Mouse (Mus musculus) frontal cortex, adult 2 months (tissue): ENCODE measurements around the gene Trp53bp1. TPM values are rescaled to one million over a fixed set of nuclear protein-coding genes. Genes with fewer than 3 reads are reported as not detected.

Experiments
- DNase-seq, 2 experiments: peaks; one replicate each; pipeline ENCODE4 v3.0.0; 2022; ENCODE audit warnings: low spot score in 1 of 2; ENCODE audit errors: extremely low spot score in 1 of 2
- polyA plus RNA-seq: library from polyadenylated mRNA; depleted of rRNA; stranded (reverse); fragments of >200 nt; gene quantifications from 2 replicates; pipeline ENCODE4 v1.2.3, GENCODE M21; 2012

Gene Trp53bp1
- polyA plus RNA-seq, 1 experiment = 90.7 TPM

- no peak for DNase-seq
Observed at GRCm38 (mm10) chr2:121268446-121268845, 2.8 kb downstream of the Trp53bp1 start.

DNA sequence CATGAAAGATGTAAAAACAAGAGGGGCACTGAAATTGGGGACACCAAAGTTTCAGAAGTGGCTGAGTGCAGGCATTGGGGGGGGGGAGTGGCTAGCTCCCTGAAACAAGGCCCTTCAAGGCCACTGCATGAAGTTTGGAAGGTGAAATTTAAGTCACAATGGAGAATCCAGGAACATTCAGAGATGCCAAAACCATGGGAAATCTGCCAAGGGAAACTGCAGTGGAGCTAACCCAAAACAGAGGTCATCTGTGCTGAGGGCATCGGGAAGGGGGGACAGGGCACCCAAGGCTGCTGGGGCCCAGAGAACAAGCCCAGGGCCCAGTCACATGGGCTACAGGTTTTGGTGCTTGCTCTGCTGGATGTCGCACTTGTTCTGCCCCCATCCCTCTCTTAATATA is 21.4 kb downstream of the Trp53bp1 start:
- DNase-seq = no peak

GRCm38 (mm10) chr2:121244099-121244498 is 27.1 kb downstream of the Trp53bp1 start:
- DNase-seq = no peak

GRCm38 (mm10) chr2:121239426-121239825 is 31.8 kb downstream of the Trp53bp1 start:
- DNase-seq = peak in 1 of 2 experiments; percentile 19

GRCm38 (mm10) chr2:121235460-121236072 is 35.6 kb downstream of the Trp53bp1 start:
- no peak for DNase-seq

GRCm38 (mm10) chr2:121228135-121228534 is 43.1 kb downstream of the Trp53bp1 start:
- DNase-seq = no peak

- peak; percentile 44 to 73 for DNase-seq
Observed at GRCm38 (mm10) chr2:121223010-121223409, 48.2 kb downstream of the Trp53bp1 start.

DNA sequence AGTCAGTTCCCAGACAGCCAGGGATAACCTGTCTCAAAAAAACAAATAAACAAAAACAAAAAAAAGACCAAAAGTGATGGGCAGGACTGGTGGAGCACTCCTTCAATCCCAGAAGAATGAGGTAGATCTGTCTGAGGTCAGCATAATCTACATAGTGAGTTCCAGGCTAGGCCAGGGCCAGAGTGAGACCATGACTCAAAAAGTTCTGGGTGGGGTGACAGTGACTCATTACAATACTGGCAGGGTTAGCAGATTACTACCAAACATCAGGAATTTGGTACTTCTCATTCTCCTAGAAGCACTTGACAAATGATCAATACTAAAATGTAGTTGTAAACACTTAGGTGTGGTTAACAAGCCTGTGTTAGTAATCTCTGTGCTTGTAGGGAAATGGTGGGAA is 51.2 kb downstream of the Trp53bp1 start:
- no peak for DNase-seq

- no peak for DNase-seq
Observed at GRCm38 (mm10) chr2:121219177-121219576, 52.0 kb downstream of the Trp53bp1 start.

DNA sequence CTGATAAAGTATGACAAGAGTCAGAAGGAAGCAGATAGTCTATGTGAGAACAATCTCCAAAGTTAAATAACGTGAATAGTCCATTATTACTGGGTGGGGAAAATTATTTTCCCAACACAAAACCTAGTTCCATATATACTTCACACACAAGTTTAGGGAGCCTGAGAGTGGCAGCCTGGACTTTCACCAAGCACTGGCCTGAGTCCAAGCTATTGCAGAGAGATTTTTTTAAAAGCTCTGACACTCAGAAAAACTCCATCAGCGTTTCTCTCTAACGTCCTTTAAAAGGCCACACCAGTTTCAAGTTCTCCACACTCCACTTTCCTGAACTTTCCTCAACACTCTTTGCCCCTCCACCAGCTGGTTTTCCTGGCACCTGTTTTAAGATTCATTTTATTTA is 56.7 kb downstream of the Trp53bp1 start:
- no peak for DNase-seq

DNA sequence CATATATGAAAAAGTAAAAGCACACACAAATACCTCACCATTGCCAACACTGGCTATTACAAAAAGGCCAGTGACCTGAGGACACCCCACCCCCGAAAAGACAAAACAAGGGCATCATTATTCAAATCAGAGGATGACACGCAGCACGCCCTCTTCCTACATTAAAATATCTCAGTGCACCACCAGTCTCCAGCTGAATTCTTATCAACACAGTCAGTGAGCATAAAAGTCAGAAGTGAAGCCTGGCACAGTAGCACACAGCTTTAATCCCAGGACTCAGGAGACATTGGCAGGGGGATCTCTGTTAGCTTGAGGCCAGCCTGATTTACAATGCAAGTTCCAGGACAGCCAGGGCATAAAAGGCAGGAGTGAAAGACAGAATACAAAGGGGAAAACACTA is 64.7 kb downstream of the Trp53bp1 start:
- no peak for DNase-seq

DNA sequence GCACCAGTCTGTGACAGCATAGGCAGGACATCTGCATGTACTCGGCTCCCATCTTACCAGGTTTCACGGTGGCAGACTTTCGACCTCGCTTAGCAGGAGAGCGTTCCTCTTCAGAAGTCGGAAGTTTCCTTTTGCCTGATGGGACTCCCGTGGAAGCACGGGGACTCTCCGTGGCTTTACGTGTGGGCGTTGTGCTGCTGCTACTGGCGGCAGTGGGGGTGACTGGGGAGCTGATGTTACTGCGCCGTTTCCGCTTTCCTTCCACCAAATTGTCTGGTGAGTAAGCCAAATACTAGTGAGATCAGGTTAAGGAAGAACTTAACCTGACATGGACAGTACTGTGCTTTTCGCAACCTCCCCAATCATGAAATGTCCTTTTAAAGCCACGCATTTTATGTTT is 66.9 kb downstream of the Trp53bp1 start:
- peak in 1 of 2 experiments; percentile 47 for DNase-seq

GRCm38 (mm10) chr2:121195466-121195865 is 75.7 kb downstream of the Trp53bp1 start:
- peak; percentile 63 to 72 for DNase-seq

GRCm38 (mm10) chr2:121188530-121188929 is 82.7 kb downstream of the Trp53bp1 start:
- DNase-seq = no peak

- no peak for DNase-seq
Observed at GRCm38 (mm10) chr2:121184142-121184541, 87.1 kb downstream of the Trp53bp1 start.

DNA sequence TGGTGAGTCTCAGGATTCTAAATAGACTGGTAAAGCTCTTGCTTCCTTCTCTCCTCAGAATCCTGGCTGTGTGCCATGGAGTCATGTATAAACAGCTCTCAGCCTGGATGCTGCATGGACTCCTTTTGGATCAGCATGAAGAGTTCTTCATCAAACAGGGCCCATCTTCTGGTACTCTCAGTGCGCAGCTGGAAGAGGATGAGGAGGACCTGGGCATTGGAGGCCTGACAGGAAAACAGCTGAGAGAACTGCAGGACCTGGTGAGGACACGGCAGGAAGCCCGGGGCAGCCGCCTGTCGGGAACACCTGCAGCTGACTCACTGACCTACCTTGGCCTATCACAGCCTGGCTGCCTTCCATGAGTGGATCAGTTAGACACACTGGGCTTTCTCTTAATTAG is 87.8 kb downstream of the Trp53bp1 start:
- DNase-seq = no peak

DNA sequence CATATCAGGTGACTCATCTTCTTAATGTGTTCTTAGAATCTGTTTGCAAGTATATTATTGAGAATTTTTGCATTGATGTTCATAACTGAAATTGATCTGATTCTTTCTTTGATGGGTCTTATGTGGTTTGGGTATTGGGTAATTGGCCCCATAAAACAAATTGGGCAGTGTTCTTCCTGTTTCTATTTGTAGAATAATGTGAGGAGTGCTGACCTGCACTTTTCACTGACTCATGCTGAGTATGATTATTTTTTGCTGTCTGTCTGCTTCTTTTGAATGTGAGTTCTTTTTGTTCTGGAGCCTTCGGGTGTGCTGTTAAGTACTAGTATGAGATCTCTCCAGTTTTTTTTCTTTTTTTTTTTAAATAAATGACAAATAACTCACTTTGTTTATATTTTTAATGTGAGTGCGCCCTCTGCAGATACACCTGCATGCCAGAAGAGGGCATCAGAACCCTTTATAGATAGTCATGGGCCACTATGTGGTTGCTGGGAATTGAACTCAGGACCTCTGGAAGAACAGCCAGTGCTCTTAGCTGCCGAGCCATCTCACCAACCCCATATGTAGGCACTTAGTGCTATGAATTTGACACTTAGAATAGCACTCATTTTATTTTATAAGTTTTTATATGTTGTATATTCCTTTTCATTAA is 92.3 kb downstream of the Trp53bp1 start:
- no peak for DNase-seq

GRCm38 (mm10) chr2:121170980-121171742 is 100.0 kb downstream of the Trp53bp1 start, which contains the start of gene Zscan29:
Zscan29 (minus strand) TSS chr2:121171125.
- peak; percentile 41 to 87 for DNase-seq

DNA sequence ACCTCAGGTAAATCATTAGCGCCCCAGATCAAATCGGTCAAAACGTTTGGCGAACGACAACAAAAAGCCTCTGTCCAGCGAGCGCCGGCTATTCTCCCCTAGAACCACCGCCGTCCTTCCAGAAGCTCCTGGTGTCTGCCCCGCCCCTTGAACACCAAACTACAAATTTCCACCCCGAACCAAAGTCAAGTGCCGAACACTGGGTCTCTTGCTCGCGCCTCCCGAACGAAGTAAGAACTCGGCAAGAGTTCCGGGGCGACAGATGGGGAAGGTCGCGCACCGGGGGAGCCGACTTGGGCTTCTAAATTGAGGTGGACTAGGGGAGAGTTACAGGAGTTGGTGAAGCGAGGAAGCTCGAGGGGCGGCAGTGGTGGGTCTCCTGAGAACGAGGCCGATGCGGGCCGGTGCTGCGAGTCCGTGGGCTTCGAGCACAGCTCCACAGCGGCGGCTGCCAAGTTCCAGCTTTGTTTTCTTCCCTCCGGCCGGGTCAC is 100.7 kb downstream of the Trp53bp1 start, which contains the start of gene Tubgcp4:
Gene Tubgcp4, plus strand, starts transcription at position 174 of the 491 bp plus-strand sequence.
- peak in 1 of 2 experiments; percentile 20 for DNase-seq

- DNase-seq = no peak
Observed at GRCm38 (mm10) chr2:121169902-121170301, 101.3 kb downstream of the Trp53bp1 start.

DNA sequence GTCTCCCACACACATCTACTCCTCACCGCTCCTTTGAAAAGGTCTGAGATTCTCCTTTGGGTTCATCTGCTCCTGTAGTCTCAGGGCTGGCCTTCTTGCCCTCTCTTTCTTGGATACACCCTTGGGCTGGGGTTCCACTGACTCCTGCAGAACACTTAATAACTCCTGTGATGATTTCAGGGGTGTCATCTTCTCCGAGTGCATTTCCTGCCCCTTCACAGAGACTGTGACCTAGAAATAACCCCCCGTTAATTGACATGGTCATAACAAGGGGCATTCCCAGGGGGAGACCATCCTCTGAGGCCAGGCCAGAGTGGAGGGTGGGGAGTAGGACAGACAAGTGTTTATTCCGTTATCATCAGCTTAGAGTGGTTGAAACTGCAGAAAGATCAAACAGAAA is 102.0 kb downstream of the Trp53bp1 start:
- DNase-seq = no peak
